Mouse (Mus musculus): ENCODE measurements at regions not wholly inside any gene's neighbourhood (a gene's known extent, or its start where the extent isn't known, plus 50 kb on each side); places are given as distances from the start of the nearest gene placed in this dataset.
A peak's percentile ranks its signal among the peaks of the same experiment; 100 is the strongest.

- Histone ChIP-seq H3K9me3 (ENCODE audit: low read length) (no peaks in the 10 kb centered on the region), H3K4me1 (replicated peaks; ENCODE audit: low read depth, low read length) (no peaks in the 10 kb centered on the region), H3K36me3 (ENCODE audit: insufficient read depth, low read length) (no peaks in the 10 kb centered on the region), H3K4me3 (replicated peaks; ENCODE audit: low read length) (no peak overlapping the region), H3K27me3 (ENCODE audit: insufficient read depth, low read length) (no peaks in the 10 kb centered on the region)
- TF ChIP-seq CTCF (conservative IDR thresholded peaks at IDR 0.05; ENCODE audit: low read length) (peak; percentile 51), NANOG (IDR thresholded peaks at IDR 0.05; ENCODE audit: borderline replicate concordance, low read length) (no peak)
These were observed 177.4 kb upstream of the Gm28363 start for GRCm38 (mm10) chr1:117519498-117520032.
